Mouse (Mus musculus): Measurements from ENCODE around the gene Ldhc. TPM values are rescaled to one million over a fixed set of nuclear protein-coding genes. Genes with fewer than 3 reads are reported as not detected.

Ldhc gene
- polyA plus RNA-seq, 1 experiment from 2014 or later = not detected

- Histone ChIP-seq H3K4me3 (replicated peaks) (peak overlapping the region; percentile 69), H3K4me1 (replicated peaks) (peaks cover 19% of the 10 kb centered on the region), H3K4me2 (replicated peaks) (peak overlapping the region; percentile 83), H3K9ac (peak overlapping the region; percentile 82), H3K27ac (peak overlapping the region; percentile 90), H3K27me3 (replicated peaks) (no peaks in the 10 kb centered on the region), H3K36me3 (peaks cover 21% of the 10 kb centered on the region), H3K9me3 (no peaks in the 10 kb centered on the region)
- WGBS = 0% methylated on average over 36 of the region's 36 CpGs
- ATAC-seq = no peak
Observed at GRCm38 (mm10) chr7:46845978-46846485, 15.0 kb upstream of the Ldhc start.

- peak; percentile 35 for ATAC-seq
- H3K27me3 ChIP-seq (replicated peaks) = no peaks in the 10 kb centered on the region
- no peaks in the 10 kb centered on the region for H3K9me3 ChIP-seq
- H3K27ac ChIP-seq = peak overlapping the region; percentile 90
- H3K4me3 ChIP-seq (replicated peaks) = peak overlapping the region; percentile 69
- peaks cover 27% of the 10 kb centered on the region for H3K36me3 ChIP-seq
- H3K9ac ChIP-seq = peak overlapping the region; percentile 82
- WGBS = 1% methylated on average over 28 of the region's 28 CpGs
- peaks cover 14% of the 10 kb centered on the region for H3K4me1 ChIP-seq (replicated peaks)
- H3K4me2 ChIP-seq (replicated peaks) = peak overlapping the region; percentile 83
Observed at GRCm38 (mm10) chr7:46846486-46847244, 14.3 kb upstream of the Ldhc start.

GRCm38 (mm10) chr7:46849287-46849686 is 11.7 kb upstream of the Ldhc start:
- no peaks in the 10 kb centered on the region for H3K27me3 ChIP-seq (replicated peaks)
- 81% methylated on average over 5 of the region's 5 CpGs for WGBS
- no peak overlapping the region for H3K27ac ChIP-seq
- H3K4me1 ChIP-seq (replicated peaks) = peaks cover 11% of the 10 kb centered on the region
- no peak overlapping the region for H3K4me3 ChIP-seq (replicated peaks)
- no peak overlapping the region for H3K9ac ChIP-seq
- no peak for ATAC-seq
- H3K36me3 ChIP-seq = peaks cover 51% of the 10 kb centered on the region
- no peak overlapping the region for H3K4me2 ChIP-seq (replicated peaks)
- no peaks in the 10 kb centered on the region for H3K9me3 ChIP-seq

GRCm38 (mm10) chr7:46851026-46851425 is 10.0 kb upstream of the Ldhc start:
- Histone ChIP-seq H3K27ac (no peak overlapping the region), H3K4me1 (replicated peaks) (peaks cover 4% of the 10 kb centered on the region; the same call in 1 of the 2 replicates), H3K9ac (no peak overlapping the region), H3K4me2 (replicated peaks) (no peak overlapping the region), H3K36me3 (peaks cover 61% of the 10 kb centered on the region), H3K4me3 (replicated peaks) (no peak overlapping the region), H3K27me3 (replicated peaks) (no peaks in the 10 kb centered on the region), H3K9me3 (no peaks in the 10 kb centered on the region)
- 82% methylated on average over 7 of the region's 7 CpGs for WGBS
- ATAC-seq = no peak

GRCm38 (mm10) chr7:46852666-46853065 is 8.3 kb upstream of the Ldhc start:
- H3K9ac ChIP-seq = no peak overlapping the region
- no peaks in the 10 kb centered on the region for H3K27me3 ChIP-seq (replicated peaks)
- H3K4me3 ChIP-seq (replicated peaks) = no peak overlapping the region
- WGBS = 90% methylated on average over 1 of the region's 1 CpGs
- no peak overlapping the region for H3K4me2 ChIP-seq (replicated peaks)
- no peaks in the 10 kb centered on the region; the same call in 1 of the 2 replicates for H3K4me1 ChIP-seq (replicated peaks)
- peaks cover 61% of the 10 kb centered on the region for H3K36me3 ChIP-seq
- no peaks in the 10 kb centered on the region for H3K9me3 ChIP-seq
- H3K27ac ChIP-seq = no peak overlapping the region
- ATAC-seq = no peak

GRCm38 (mm10) chr7:46853365-46853764 is 7.6 kb upstream of the Ldhc start:
- Histone ChIP-seq H3K36me3 (peaks cover 61% of the 10 kb centered on the region), H3K27me3 (replicated peaks) (no peaks in the 10 kb centered on the region), H3K9ac (no peak overlapping the region), H3K4me2 (replicated peaks) (no peak overlapping the region), H3K4me3 (replicated peaks) (no peak overlapping the region), H3K4me1 (replicated peaks) (no peaks in the 10 kb centered on the region; the same call in 1 of the 2 replicates), H3K27ac (no peak overlapping the region), H3K9me3 (no peaks in the 10 kb centered on the region)
- no peak for ATAC-seq
- WGBS = 91% methylated on average over 9 of the region's 9 CpGs

GRCm38 (mm10) chr7:46855866-46856560 is 5.0 kb upstream of the Ldhc start:
- 75% methylated on average over 7 of the region's 7 CpGs for WGBS
- H3K4me2 ChIP-seq (replicated peaks) = no peak overlapping the region
- H3K9ac ChIP-seq = no peak overlapping the region

GRCm38 (mm10) chr7:46857436-46857835 is 3.6 kb upstream of the Ldhc start:
- H3K4me2 ChIP-seq (replicated peaks) = no peak overlapping the region
- no peak overlapping the region for H3K4me3 ChIP-seq (replicated peaks)
- no peaks in the 10 kb centered on the region for H3K4me1 ChIP-seq (replicated peaks)
- H3K27me3 ChIP-seq (replicated peaks) = no peaks in the 10 kb centered on the region
- H3K36me3 ChIP-seq = peaks cover 26% of the 10 kb centered on the region
- 72% methylated on average over 9 of the region's 9 CpGs for WGBS
- no peak overlapping the region for H3K27ac ChIP-seq
- no peak for ATAC-seq
- no peaks in the 10 kb centered on the region for H3K9me3 ChIP-seq
- no peak overlapping the region for H3K9ac ChIP-seq

More at GRCm38 (mm10) chr7:46855866-46856560, 5.0 kb upstream of the Ldhc start:
- H3K27me3 ChIP-seq (replicated peaks) = no peaks in the 10 kb centered on the region
- H3K4me1 ChIP-seq (replicated peaks) = no peaks in the 10 kb centered on the region
- no peak overlapping the region for H3K4me3 ChIP-seq (replicated peaks)
- ATAC-seq = peak; percentile 40; the same call in 1 of the 2 replicates
- peaks cover 41% of the 10 kb centered on the region for H3K36me3 ChIP-seq
- H3K27ac ChIP-seq = no peak overlapping the region
- H3K9me3 ChIP-seq = no peaks in the 10 kb centered on the region

GRCm38 (mm10) chr7:46859031-46859430 is 2.0 kb upstream of the Ldhc start:
- ATAC-seq = no peak
- Histone ChIP-seq H3K36me3 (peaks cover 12% of the 10 kb centered on the region; the same call in 1 of the 2 replicates), H3K4me1 (replicated peaks) (no peaks in the 10 kb centered on the region), H3K4me2 (replicated peaks) (no peak overlapping the region), H3K4me3 (replicated peaks) (no peak overlapping the region), H3K9ac (no peak overlapping the region), H3K27ac (no peak overlapping the region), H3K27me3 (replicated peaks) (no peaks in the 10 kb centered on the region), H3K9me3 (no peaks in the 10 kb centered on the region)
- 50% methylated on average over 6 of the region's 6 CpGs for WGBS

GRCm38 (mm10) chr7:46871988-46872387 is 11.0 kb downstream of the Ldhc start:
- no peak for ATAC-seq
- Histone ChIP-seq H3K9ac (no peak overlapping the region), H3K9me3 (no peaks in the 10 kb centered on the region), H3K27me3 (replicated peaks) (no peaks in the 10 kb centered on the region), H3K4me3 (replicated peaks) (no peak overlapping the region), H3K36me3 (no peaks in the 10 kb centered on the region), H3K4me1 (replicated peaks) (no peaks in the 10 kb centered on the region), H3K4me2 (replicated peaks) (no peak overlapping the region), H3K27ac (no peak overlapping the region)
- WGBS = 67% methylated on average over 4 of the region's 4 CpGs

GRCm38 (mm10) chr7:46876841-46877240 is 15.8 kb downstream of the Ldhc start:
- Histone ChIP-seq H3K4me1 (replicated peaks) (no peaks in the 10 kb centered on the region), H3K9ac (no peak overlapping the region), H3K27ac (no peak overlapping the region), H3K36me3 (no peaks in the 10 kb centered on the region), H3K4me3 (replicated peaks) (no peak overlapping the region), H3K9me3 (no peaks in the 10 kb centered on the region), H3K27me3 (replicated peaks) (no peaks in the 10 kb centered on the region), H3K4me2 (replicated peaks) (no peak overlapping the region)
- 70% methylated on average over 4 of the region's 4 CpGs for WGBS
- ATAC-seq = no peak

- Histone ChIP-seq H3K9me3 (no peaks in the 10 kb centered on the region), H3K4me1 (replicated peaks) (no peaks in the 10 kb centered on the region), H3K9ac (no peak overlapping the region), H3K4me3 (replicated peaks) (no peak overlapping the region), H3K4me2 (replicated peaks) (no peak overlapping the region), H3K27me3 (replicated peaks) (no peaks in the 10 kb centered on the region), H3K36me3 (no peaks in the 10 kb centered on the region), H3K27ac (no peak overlapping the region)
- WGBS = 75% methylated on average over 6 of the region's 6 CpGs
- ATAC-seq = no peak
Observed at GRCm38 (mm10) chr7:46877255-46877654, 16.3 kb downstream of the Ldhc start.

All from intestine, embryonic 15.5 days (tissue).